Mouse (Mus musculus) kidney, embryonic 15.5 days (tissue): Measurements from ENCODE around the gene 1700013G24Rik. TPM values are rescaled to one million over a fixed set of nuclear protein-coding genes. Genes with fewer than 3 reads are reported as not detected.

Source experiments
- polyA plus RNA-seq: library from polyadenylated mRNA; unstranded; fragments of >200 nt; fragmentation: Nextera tagmentation; extraction: Ambion mirVana; gene quantifications from 2 replicates; pipeline ENCODE4 v1.2.1, GENCODE M21; 2015

1700013G24Rik gene
- polyA plus RNA-seq, 1 experiment from 2014 or later: not detected

Other genes starting within 250 kb of the 1700013G24Rik start
- 10.6 and 10.9 TPM in 2 replicates for gene Wnt4, start 175.8 kb upstream of the 1700013G24Rik start, polyA plus RNA-seq
- 678 and 694 TPM in 2 replicates for gene Cdc42, start 95.6 kb upstream of the 1700013G24Rik start, polyA plus RNA-seq
- not detected in 2 replicates for gene Cela3a, start 43.5 kb upstream of the 1700013G24Rik start, polyA plus RNA-seq
- gene Cela3b, start 22.7 kb upstream of the 1700013G24Rik start, polyA plus RNA-seq: not detected in 2 replicates
- 34.2 and 35.7 TPM in 2 replicates for gene Hspg2, start 15.5 kb downstream of the 1700013G24Rik start, polyA plus RNA-seq
- not detected in 2 replicates for gene Ldlrad2, start 121.3 kb downstream of the 1700013G24Rik start, polyA plus RNA-seq
- 64.8 and 72.9 TPM in 2 replicates for gene Usp48, start 140.5 kb downstream of the 1700013G24Rik start, polyA plus RNA-seq
- gene Rap1gap, start 211.4 kb downstream of the 1700013G24Rik start, polyA plus RNA-seq: 12.5 and 14.4 TPM in 2 replicates